Mouse (Mus musculus) lung, postnatal 25 days (tissue): ENCODE results near the gene Msx1.

Experiments used
- DNase-seq: peaks from one replicate; pipeline ENCODE4 v3.0.0; 2022; ENCODE audit warnings: low spot score

Gene Msx1

DNA sequence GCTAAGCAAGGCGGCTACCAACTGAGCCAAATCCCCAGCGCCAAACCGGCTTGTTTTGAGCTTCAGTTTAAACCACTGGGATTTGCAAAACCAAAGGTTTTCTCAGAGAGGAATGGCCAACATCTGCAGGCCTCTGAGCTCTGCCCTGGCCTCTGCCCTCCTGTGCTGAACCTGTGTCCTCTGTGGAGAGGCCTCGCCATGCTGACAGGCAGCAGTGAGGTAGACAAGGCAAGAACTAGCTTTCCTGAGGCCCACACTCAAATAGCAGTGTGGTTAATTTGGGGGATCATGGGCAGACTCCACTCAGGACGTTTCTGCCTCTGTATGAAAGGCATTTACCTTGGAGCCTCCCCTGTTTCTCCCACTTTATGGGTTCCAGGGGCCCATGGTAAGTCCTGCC, 27.6 kb downstream of the Msx1 start:
- DNase-seq = no peak

DNA sequence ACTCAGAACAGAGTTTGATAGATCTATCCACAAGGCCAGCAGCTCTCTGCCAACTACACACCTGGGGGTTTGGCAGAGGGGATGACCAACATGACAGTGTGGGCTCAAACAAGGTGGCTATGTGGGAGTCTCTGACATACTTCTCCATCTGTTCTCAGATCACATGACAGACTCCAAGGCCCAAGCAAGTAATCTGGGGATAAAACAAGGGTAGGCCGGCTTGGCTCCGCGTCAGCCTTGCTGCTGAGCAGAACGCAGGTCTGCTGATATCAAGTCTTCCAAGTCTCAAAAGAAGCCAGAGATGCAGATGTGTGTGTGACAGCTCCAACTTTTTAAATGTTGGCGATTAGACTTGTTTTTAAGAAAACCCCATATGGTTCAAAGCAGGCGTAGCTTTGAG, 28.7 kb downstream of the Msx1 start:
- DNase-seq = no peak

DNA sequence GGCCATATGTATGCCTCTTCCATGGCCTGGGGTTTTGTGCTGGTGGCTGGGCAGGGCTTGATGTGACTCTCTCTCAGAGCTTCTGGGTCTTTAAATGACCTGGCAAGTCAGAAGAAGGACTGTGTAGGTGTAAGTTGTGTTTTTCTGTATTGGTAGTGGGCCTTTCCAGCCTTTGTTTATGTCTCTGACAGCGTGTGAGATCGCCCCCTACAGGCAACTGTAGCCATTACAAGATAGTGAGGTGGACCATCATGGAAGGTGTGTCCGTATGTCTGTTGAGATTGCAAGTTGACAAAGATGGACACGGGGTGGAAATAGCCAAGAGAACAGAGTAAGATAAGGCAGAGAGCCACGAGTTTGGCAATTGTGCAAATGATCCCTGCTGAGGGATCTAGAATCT, 32.2 kb downstream of the Msx1 start:
- no peak for DNase-seq

DNA sequence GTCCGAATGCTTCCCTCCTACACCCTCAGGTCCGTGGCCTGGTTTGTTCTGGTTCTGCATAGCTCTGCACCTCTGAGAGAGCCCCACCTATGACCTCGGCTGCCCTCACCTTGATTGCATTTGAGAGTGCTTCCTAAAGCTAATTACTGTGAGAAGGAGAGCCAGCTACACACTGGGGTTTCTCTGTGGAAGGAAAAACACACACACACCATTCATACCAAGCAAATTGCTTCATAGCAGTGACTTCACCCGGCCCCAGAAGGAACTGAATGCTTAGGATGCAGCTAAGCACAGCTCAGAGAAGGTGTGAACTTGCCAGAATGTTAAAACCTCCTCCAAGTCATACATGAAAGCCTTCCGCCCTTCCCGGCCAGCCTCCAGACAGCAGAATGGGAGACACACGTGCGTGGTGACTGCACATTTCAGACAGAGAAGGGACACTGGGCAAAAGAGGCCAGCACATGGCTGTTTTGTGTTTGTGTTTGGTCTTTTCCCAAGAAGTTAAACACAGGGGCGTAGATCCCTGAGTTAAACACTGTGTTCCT, 39.5 kb downstream of the Msx1 start:
- DNase-seq = no peak

DNA sequence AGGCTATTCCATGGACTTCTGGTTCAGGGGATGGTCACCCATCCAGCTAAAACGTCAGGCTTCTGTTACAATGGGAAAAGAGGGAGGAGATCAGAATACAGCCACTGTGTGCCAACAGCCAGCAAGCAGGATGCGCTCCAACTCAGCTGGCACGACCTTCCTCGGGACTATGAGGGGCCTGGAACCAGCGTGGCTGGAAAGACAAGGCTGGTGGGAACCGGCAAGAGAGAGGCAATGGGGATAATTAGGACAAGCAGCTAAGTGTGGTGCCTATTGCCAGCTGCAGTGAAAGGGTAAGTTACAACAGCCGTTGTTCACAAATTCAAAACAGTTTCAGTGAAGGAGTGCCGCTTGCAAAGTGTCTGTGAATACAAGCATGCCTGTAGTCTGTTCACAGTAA, 41.1 kb downstream of the Msx1 start:
- DNase-seq = no peak

DNA sequence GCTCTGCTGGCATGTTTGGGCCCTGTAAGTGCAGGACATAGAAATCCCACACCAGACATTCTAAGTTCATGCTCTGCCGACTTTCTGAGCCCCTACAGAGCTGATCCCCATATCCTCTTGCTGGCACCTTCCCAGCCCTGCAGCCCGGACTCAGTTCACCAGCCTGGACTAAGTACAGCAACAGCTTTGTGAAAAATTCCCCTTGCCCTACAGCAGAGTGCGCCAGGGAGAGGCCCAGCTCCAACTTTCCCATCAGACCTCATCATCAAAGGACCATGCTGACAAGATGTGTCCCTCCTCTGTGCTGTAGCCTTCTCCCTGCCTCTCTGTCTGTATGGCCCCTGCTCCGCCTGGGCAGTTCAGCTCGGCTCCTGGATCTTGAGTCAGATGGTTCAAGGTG, 48.7 kb downstream of the Msx1 start:
- DNase-seq = no peak

DNA sequence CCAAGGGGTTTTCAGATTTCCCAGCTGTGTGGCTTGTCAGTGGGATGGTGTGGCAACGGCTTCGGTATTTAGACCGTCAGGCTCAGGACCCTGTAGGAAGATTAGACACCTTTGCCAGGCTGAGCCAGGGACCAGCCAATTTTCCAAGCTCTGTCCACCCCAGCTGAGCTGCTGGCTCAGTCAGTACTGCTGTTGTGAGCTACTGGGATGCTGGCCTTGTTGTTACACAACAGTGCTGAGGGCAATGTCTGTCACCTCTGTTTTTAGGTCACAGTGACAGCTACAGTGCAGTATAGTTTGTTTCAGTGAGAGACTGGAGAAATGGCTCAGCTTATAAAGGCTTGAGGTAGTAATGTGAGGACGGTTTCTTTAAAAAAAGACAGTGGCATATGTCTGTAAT, 50.4 kb downstream of the Msx1 start:
- DNase-seq = no peak

DNA sequence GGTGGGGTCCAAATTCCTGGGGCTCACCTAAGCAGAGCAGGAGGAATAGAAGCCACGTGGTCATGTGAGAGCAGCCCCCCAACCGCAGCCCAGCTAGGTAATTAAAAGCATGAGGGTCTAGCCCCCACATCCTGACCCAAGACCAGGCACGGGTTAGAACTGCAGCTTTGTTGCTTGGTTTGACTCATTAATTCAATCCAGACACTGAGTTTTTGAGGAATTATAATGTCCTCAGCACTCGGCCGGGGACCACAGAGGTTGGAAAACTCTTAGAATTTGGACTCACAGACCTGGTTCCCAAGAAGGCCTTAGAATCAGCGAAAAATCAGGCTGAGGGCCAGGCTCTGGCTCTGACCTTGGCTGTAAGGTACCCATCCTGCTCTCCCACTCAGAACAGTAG, 53.5 kb downstream of the Msx1 start:
- no peak for DNase-seq
